Mouse (Mus musculus): Measurements from ENCODE around the gene Ago3.

Gene Ago3

GRCm38 (mm10) chr4:126428682-126429346 lies 542 bp downstream of the Ago3 start:
- in situ Hi-C loops (cut with MboI, MseI): no loop called here

- in situ Hi-C loops (cut with MboI, MseI): no loop called here
Measured at GRCm38 (mm10) chr4:126423866-126424265, 5.5 kb downstream of the Ago3 start.

GRCm38 (mm10) chr4:126415707-126416106 lies 13.6 kb downstream of the Ago3 start:
- in situ Hi-C loops (cut with MboI, MseI): no loop called here

- in situ Hi-C loops (cut with MboI, MseI): no loop called here
Measured at GRCm38 (mm10) chr4:126412526-126412925, 16.8 kb downstream of the Ago3 start.

- in situ Hi-C loops (cut with MboI, MseI): no loop called here
Measured at GRCm38 (mm10) chr4:126371497-126371896, 57.9 kb downstream of the Ago3 start.

GRCm38 (mm10) chr4:126360069-126360468 lies 69.3 kb downstream of the Ago3 start:
- in situ Hi-C loops (cut with MboI, MseI): no loop called here

GRCm38 (mm10) chr4:126343451-126343850 lies 85.9 kb downstream of the Ago3 start:
- in situ Hi-C loops (cut with MboI, MseI): no loop called here

GRCm38 (mm10) chr4:126339461-126339860 lies 89.9 kb downstream of the Ago3 start:
- in situ Hi-C loops (cut with MboI, MseI): no loop called here

- in situ Hi-C loops (cut with MboI, MseI): no loop called here
Measured at GRCm38 (mm10) chr4:126332358-126332757, 97.0 kb downstream of the Ago3 start.

GRCm38 (mm10) chr4:126331751-126332150 lies 97.6 kb downstream of the Ago3 start:
- in situ Hi-C loops (cut with MboI, MseI): no loop called here

- in situ Hi-C loops (cut with MboI, MseI): no loop called here
Measured at GRCm38 (mm10) chr4:126330295-126330694, 99.1 kb downstream of the Ago3 start.

- in situ Hi-C loops (cut with MboI, MseI): loop anchor here (5.0 kb wide), 1 partner anchor 106 kb away; no protein-coding TSS in a partner anchor
Measured at GRCm38 (mm10) chr4:126326036-126326435, 103.3 kb downstream of the Ago3 start.

GRCm38 (mm10) chr4:126325281-126325861 lies 104.0 kb downstream of the Ago3 start, which contains the start of gene Tekt2:
TSS of gene Tekt2 (minus strand) at chr4:126325688.
- in situ Hi-C loops (cut with MboI, MseI): loop anchor here (5.0 kb wide), 1 partner anchor 107 kb away; no protein-coding TSS in a partner anchor

- in situ Hi-C loops (cut with MboI, MseI): loop anchor here (5.0 kb wide), 1 partner anchor 107 kb away; no protein-coding TSS in a partner anchor
Measured at GRCm38 (mm10) chr4:126324861-126325260, 104.5 kb downstream of the Ago3 start.

GRCm38 (mm10) chr4:126322646-126323045 lies 106.7 kb downstream of the Ago3 start:
- in situ Hi-C loops (cut with MboI, MseI): no loop called here

GRCm38 (mm10) chr4:126321854-126322511 lies 107.4 kb downstream of the Ago3 start:
- in situ Hi-C loops (cut with MboI, MseI): no loop called here

- in situ Hi-C loops (cut with MboI, MseI): no loop called here
Measured at GRCm38 (mm10) chr4:126321111-126321853, 108.1 kb downstream of the Ago3 start, which contains the start of gene Adprhl2. TSS of gene Adprhl2 (minus strand) at chr4:126321703.

GRCm38 (mm10) chr4:126319806-126320205 lies 109.5 kb downstream of the Ago3 start:
- in situ Hi-C loops (cut with MboI, MseI): no loop called here

- in situ Hi-C loops (cut with MboI, MseI): no loop called here
Measured at GRCm38 (mm10) chr4:126316443-126317040, 112.8 kb downstream of the Ago3 start.

- in situ Hi-C loops (cut with MboI, MseI): no loop called here
Measured at GRCm38 (mm10) chr4:126315931-126316330, 113.4 kb downstream of the Ago3 start.

- in situ Hi-C loops (cut with MboI, MseI): no loop called here
Measured at GRCm38 (mm10) chr4:126314393-126314792, 115.0 kb downstream of the Ago3 start.

All from T-helper 1 cell (primary cell).